Mouse (Mus musculus): Measurements from ENCODE around the gene Olfr1532-ps1. TPM values are rescaled to one million over a fixed set of nuclear protein-coding genes. Genes with fewer than 3 reads are reported as not detected.
"Not testable (repeated sequence)": the region's sequence is repeated elsewhere in the genome, so short reads cannot be mapped to it uniquely, and the experiment has no call there.

The Olfr1532-ps1 gene
- not detected in 2 replicates for polyA plus RNA-seq (2012; rRNA removed)

- no peak for TF ChIP-seq POLR2A (IDR thresholded peaks at IDR 0.05; ENCODE audit: extremely low read depth, insufficient read depth, low read length)
- no peak for TF ChIP-seq CTCF (IDR thresholded peaks at IDR 0.05; ENCODE audit: extremely low read depth, insufficient read depth, low read length)
- Histone ChIP-seq H3K4me3 (ENCODE audit: insufficient read depth, low read length) (no peak within 1 kb of the TSS), H3K27ac (ENCODE audit: insufficient read depth, low read length) (no peak within 1 kb of the TSS), H3K4me1 (ENCODE audit: control insufficient read depth, insufficient read depth, low read length) (no peaks in the 10 kb centered on the region)
These were observed at the start of gene Olfr1532-ps1 for GRCm38 (mm10) chr7:106907676-106908075. Gene Olfr1532-ps1 (plus strand): TSS chr7:106908001.

GRCm38 (mm10) chr7:106862885-106863284 lies 44.9 kb upstream of the Olfr1532-ps1 start, which contains the start of gene Olfr704:
Gene Olfr704 (plus strand): TSS chr7:106863185.
- H3K4me3 ChIP-seq (ENCODE audit: insufficient read depth, low read length): no peak within 1 kb of the TSS
- TF ChIP-seq CTCF (IDR thresholded peaks at IDR 0.05; ENCODE audit: extremely low read depth, insufficient read depth, low read length) (no peak), POLR2A (IDR thresholded peaks at IDR 0.05; ENCODE audit: extremely low read depth, insufficient read depth, low read length) (no peak)
- H3K27ac ChIP-seq (ENCODE audit: insufficient read depth, low read length): no peak within 1 kb of the TSS
- no peaks in the 10 kb centered on the region for H3K4me1 ChIP-seq (ENCODE audit: control insufficient read depth, insufficient read depth, low read length)

- Histone ChIP-seq H3K27ac (ENCODE audit: insufficient read depth, low read length) (no peak within 1 kb of the TSS), H3K4me1 (ENCODE audit: control insufficient read depth, insufficient read depth, low read length) (no peaks in the 10 kb centered on the region), H3K4me3 (ENCODE audit: insufficient read depth, low read length) (no peak within 1 kb of the TSS)
- no peak for TF ChIP-seq POLR2A (IDR thresholded peaks at IDR 0.05; ENCODE audit: extremely low read depth, insufficient read depth, low read length)
- TF ChIP-seq CTCF (IDR thresholded peaks at IDR 0.05; ENCODE audit: extremely low read depth, insufficient read depth, low read length): no peak
These were observed 31.0 kb upstream of the Olfr1532-ps1 start, which contains the start of gene Olfr705 for GRCm38 (mm10) chr7:106876791-106877190. Gene Olfr705 (minus strand): TSS chr7:106876891.

- no peak within 1 kb of the TSS for H3K27ac ChIP-seq (ENCODE audit: insufficient read depth, low read length)
- no peak within 1 kb of the TSS for H3K4me3 ChIP-seq (ENCODE audit: insufficient read depth, low read length)
- H3K4me1 ChIP-seq (ENCODE audit: control insufficient read depth, insufficient read depth, low read length): no peaks in the 10 kb centered on the region
- TF ChIP-seq CTCF (IDR thresholded peaks at IDR 0.05; ENCODE audit: extremely low read depth, insufficient read depth, low read length) (no peak), POLR2A (IDR thresholded peaks at IDR 0.05; ENCODE audit: extremely low read depth, insufficient read depth, low read length) (no peak)
These were observed 19.7 kb upstream of the Olfr1532-ps1 start, which contains the start of gene Olfr706 for GRCm38 (mm10) chr7:106888062-106888461. Gene Olfr706 (minus strand): TSS chr7:106888162.

- not testable (repeated sequence) for H3K4me3 ChIP-seq (ENCODE audit: insufficient read depth, low read length); H3K4me1 ChIP-seq (ENCODE audit: control insufficient read depth, insufficient read depth, low read length); H3K27ac ChIP-seq (ENCODE audit: insufficient read depth, low read length)
These were observed 6.7 kb upstream of the Olfr1532-ps1 start, which contains the start of gene Olfr707 for GRCm38 (mm10) chr7:106901141-106901540. Gene Olfr707 (minus strand): TSS chr7:106901241.

- not testable (repeated sequence) for H3K4me3 ChIP-seq (ENCODE audit: insufficient read depth, low read length)
These were observed 13.2 kb downstream of the Olfr1532-ps1 start for GRCm38 (mm10) chr7:106920961-106921360.

GRCm38 (mm10) chr7:106932119-106932518 lies 24.3 kb downstream of the Olfr1532-ps1 start, which contains the start of gene Olfr709-ps1:
Gene Olfr709-ps1 (minus strand): TSS chr7:106932219.
- Histone ChIP-seq H3K4me1 (ENCODE audit: control insufficient read depth, insufficient read depth, low read length) (no peaks in the 10 kb centered on the region), H3K4me3 (ENCODE audit: insufficient read depth, low read length) (no peak within 1 kb of the TSS), H3K27ac (ENCODE audit: insufficient read depth, low read length) (no peak within 1 kb of the TSS)
- no peak for TF ChIP-seq CTCF (IDR thresholded peaks at IDR 0.05; ENCODE audit: extremely low read depth, insufficient read depth, low read length)
- TF ChIP-seq POLR2A (IDR thresholded peaks at IDR 0.05; ENCODE audit: extremely low read depth, insufficient read depth, low read length): no peak

More at GRCm38 (mm10) chr7:106920961-106921360, 13.2 kb downstream of the Olfr1532-ps1 start:
- not testable (repeated sequence) for H3K4me1 ChIP-seq (ENCODE audit: control insufficient read depth, insufficient read depth, low read length); H3K27ac ChIP-seq (ENCODE audit: insufficient read depth, low read length)

GRCm38 (mm10) chr7:106948212-106948611 lies 40.4 kb downstream of the Olfr1532-ps1 start, which contains the start of gene Olfr710:
Gene Olfr710 (minus strand): TSS chr7:106948312.
- Histone ChIP-seq H3K4me1 (ENCODE audit: control insufficient read depth, insufficient read depth, low read length) (no peaks in the 10 kb centered on the region), H3K4me3 (ENCODE audit: insufficient read depth, low read length) (no peak within 1 kb of the TSS), H3K27ac (ENCODE audit: insufficient read depth, low read length) (no peak within 1 kb of the TSS)
- no peak for TF ChIP-seq CTCF (IDR thresholded peaks at IDR 0.05; ENCODE audit: extremely low read depth, insufficient read depth, low read length)
- no peak for TF ChIP-seq POLR2A (IDR thresholded peaks at IDR 0.05; ENCODE audit: extremely low read depth, insufficient read depth, low read length)

- H3K4me1 ChIP-seq (ENCODE audit: control insufficient read depth, insufficient read depth, low read length): no peaks in the 10 kb centered on the region
- H3K27ac ChIP-seq (ENCODE audit: insufficient read depth, low read length): no peak within 1 kb of the TSS
- TF ChIP-seq POLR2A (IDR thresholded peaks at IDR 0.05; ENCODE audit: extremely low read depth, insufficient read depth, low read length): no peak
- TF ChIP-seq CTCF (IDR thresholded peaks at IDR 0.05; ENCODE audit: extremely low read depth, insufficient read depth, low read length): no peak
- H3K4me3 ChIP-seq (ENCODE audit: insufficient read depth, low read length): no peak within 1 kb of the TSS
These were observed 56.0 kb downstream of the Olfr1532-ps1 start, which contains the start of gene Olfr6 for GRCm38 (mm10) chr7:106963837-106964236. Gene Olfr6 (minus strand): TSS chr7:106963937.

Other genes starting within 250 kb of the Olfr1532-ps1 start
- not detected in 2 replicates for gene Olfr693, start 227.4 kb upstream of the Olfr1532-ps1 start, polyA plus RNA-seq (2012; rRNA removed)
- gene Olfr694, start 216.2 kb upstream of the Olfr1532-ps1 start, polyA plus RNA-seq (2012; rRNA removed): not detected in 2 replicates
- gene Olfr695, start 191.6 kb upstream of the Olfr1532-ps1 start, polyA plus RNA-seq (2012; rRNA removed): not detected in 2 replicates
- gene Olfr697, start 165.6 kb upstream of the Olfr1532-ps1 start, polyA plus RNA-seq (2012; rRNA removed): not detected in 2 replicates
- not detected in 2 replicates for gene Olfr698, start 152.6 kb upstream of the Olfr1532-ps1 start, polyA plus RNA-seq (2012; rRNA removed)
- gene Olfr699, start 114.8 kb upstream of the Olfr1532-ps1 start, polyA plus RNA-seq (2012; rRNA removed): not detected in 2 replicates
- gene Olfr700, start 99.2 kb upstream of the Olfr1532-ps1 start, polyA plus RNA-seq (2012; rRNA removed): not detected in 2 replicates
- not detected in 2 replicates for gene Olfr701, start 93.9 kb upstream of the Olfr1532-ps1 start, polyA plus RNA-seq (2012; rRNA removed)
- not detected in 2 replicates for gene Olfr702, start 74.1 kb upstream of the Olfr1532-ps1 start, polyA plus RNA-seq (2012; rRNA removed)
- not detected in 2 replicates for gene Olfr703, start 64.6 kb upstream of the Olfr1532-ps1 start, polyA plus RNA-seq (2012; rRNA removed)
- not detected in 2 replicates for gene Olfr704, start 44.8 kb upstream of the Olfr1532-ps1 start, polyA plus RNA-seq (2012; rRNA removed)
- not detected in 2 replicates for gene Olfr705, start 31.1 kb upstream of the Olfr1532-ps1 start, polyA plus RNA-seq (2012; rRNA removed)
- not detected in 2 replicates for gene Olfr706, start 19.8 kb upstream of the Olfr1532-ps1 start, polyA plus RNA-seq (2012; rRNA removed)
- gene Olfr707, start 6.8 kb upstream of the Olfr1532-ps1 start, polyA plus RNA-seq (2012; rRNA removed): not detected in 2 replicates
- not detected in 2 replicates for gene Olfr709-ps1, start 24.2 kb downstream of the Olfr1532-ps1 start, polyA plus RNA-seq (2012; rRNA removed)
- gene Olfr710, start 40.3 kb downstream of the Olfr1532-ps1 start, polyA plus RNA-seq (2012; rRNA removed): not detected in 2 replicates
- gene Olfr6, start 55.9 kb downstream of the Olfr1532-ps1 start, polyA plus RNA-seq (2012; rRNA removed): not detected in 2 replicates
- not detected in 2 replicates for gene Olfr711, start 67.5 kb downstream of the Olfr1532-ps1 start, polyA plus RNA-seq (2012; rRNA removed)
- not detected in 2 replicates for gene Olfr2, start 98.1 kb downstream of the Olfr1532-ps1 start, polyA plus RNA-seq (2012; rRNA removed)
- not detected in 2 replicates for gene Olfr713, start 123.2 kb downstream of the Olfr1532-ps1 start, polyA plus RNA-seq (2012; rRNA removed)
- gene Olfr714, start 163.0 kb downstream of the Olfr1532-ps1 start, polyA plus RNA-seq (2012; rRNA removed): not detected in 2 replicates
- not detected in 2 replicates for gene Olfr17, start 185.2 kb downstream of the Olfr1532-ps1 start, polyA plus RNA-seq (2012; rRNA removed)
- gene Olfr715b, start 202.4 kb downstream of the Olfr1532-ps1 start, polyA plus RNA-seq (2012; rRNA removed): not detected in 2 replicates
- not detected in 2 replicates for gene Olfr715, start 223.1 kb downstream of the Olfr1532-ps1 start, polyA plus RNA-seq (2012; rRNA removed)
- gene Olfr716, start 230.3 kb downstream of the Olfr1532-ps1 start, polyA plus RNA-seq (2012; rRNA removed): not detected in 2 replicates